Mouse (Mus musculus): Measurements from ENCODE around the gene Olfr354. TPM values are rescaled to one million over a fixed set of nuclear protein-coding genes. Genes with fewer than 3 reads are reported as not detected.

Gene Olfr354
- not detected in 2 replicates for polyA plus RNA-seq (2012; rRNA removed)

GRCm38 (mm10) chr2:36905380-36905779, at the start of gene Olfr354:
Gene Olfr354 (plus strand): TSS chr2:36905680.
- Histone ChIP-seq H3K4me3 (replicated peaks; ENCODE audit: insufficient read depth, low read depth, low read length) (no peak within 1 kb of the TSS), H3K27ac (ENCODE audit: insufficient read depth, low read length) (no peak within 1 kb of the TSS), H3K27me3 (ENCODE audit: control insufficient read depth, insufficient read depth, low read length) (no peaks in the 10 kb centered on the region), H3K4me1 (ENCODE audit: control insufficient read depth, insufficient read depth, low read length) (no peaks in the 10 kb centered on the region)
- DNase-seq, result no peak
- TF ChIP-seq CTCF (IDR thresholded peaks at IDR 0.05; ENCODE audit: borderline replicate concordance, insufficient read depth, low read depth, low read length), result no peak
- no peak for TF ChIP-seq POLR2A (IDR thresholded peaks at IDR 0.05; ENCODE audit: borderline replicate concordance, insufficient read depth, low read length)

DNA sequence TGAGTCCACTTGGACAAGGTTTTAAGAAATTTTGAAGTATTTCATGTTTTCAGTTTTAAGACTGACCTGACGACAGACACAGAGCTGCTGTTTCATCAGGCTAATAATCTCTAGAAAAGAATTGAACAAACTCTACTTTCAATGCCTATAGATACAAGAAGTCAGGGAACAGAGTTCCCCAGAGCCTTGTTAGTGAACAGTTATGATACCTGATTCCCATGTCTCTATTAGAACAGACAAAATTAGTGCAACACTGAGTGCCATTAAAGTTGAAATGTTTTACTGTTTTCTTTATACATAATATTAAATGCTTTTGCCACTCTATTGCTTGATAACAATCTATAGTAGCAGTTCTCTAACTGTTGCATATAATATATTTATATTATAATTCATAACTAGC, 42.9 kb upstream of the Olfr354 start, which contains the start of gene Olfr351:
Gene Olfr351, minus strand, starts transcription at position 101 of the 400 bp plus-strand sequence.
- Histone ChIP-seq H3K27me3 (ENCODE audit: control insufficient read depth, insufficient read depth, low read length) (no peaks in the 10 kb centered on the region), H3K4me1 (ENCODE audit: control insufficient read depth, insufficient read depth, low read length) (no peaks in the 10 kb centered on the region), H3K27ac (ENCODE audit: insufficient read depth, low read length) (no peak within 1 kb of the TSS), H3K4me3 (replicated peaks; ENCODE audit: insufficient read depth, low read depth, low read length) (no peak within 1 kb of the TSS)
- no peak for DNase-seq
- TF ChIP-seq CTCF (IDR thresholded peaks at IDR 0.05; ENCODE audit: borderline replicate concordance, insufficient read depth, low read depth, low read length), result no peak
- no peak for TF ChIP-seq POLR2A (IDR thresholded peaks at IDR 0.05; ENCODE audit: borderline replicate concordance, insufficient read depth, low read length)
- WGBS, result 78% methylated on average over 1 of the region's 1 CpGs

- no peak for TF ChIP-seq POLR2A (IDR thresholded peaks at IDR 0.05; ENCODE audit: borderline replicate concordance, insufficient read depth, low read length)
- no peak for TF ChIP-seq CTCF (IDR thresholded peaks at IDR 0.05; ENCODE audit: borderline replicate concordance, insufficient read depth, low read depth, low read length)
- no peaks in the 10 kb centered on the region for H3K4me1 ChIP-seq (ENCODE audit: control insufficient read depth, insufficient read depth, low read length)
- DNase-seq, result no peak
- H3K4me3 ChIP-seq (replicated peaks; ENCODE audit: insufficient read depth, low read depth, low read length), result no peak within 1 kb of the TSS
- no peaks in the 10 kb centered on the region for H3K27me3 ChIP-seq (ENCODE audit: control insufficient read depth, insufficient read depth, low read length)
- no peak within 1 kb of the TSS for H3K27ac ChIP-seq (ENCODE audit: insufficient read depth, low read length)
- 78% methylated on average over 1 of the region's 1 CpGs for WGBS
Observed at GRCm38 (mm10) chr2:36868160-36868559, 37.3 kb upstream of the Olfr354 start, which contains the start of gene Olfr352. Gene Olfr352 (plus strand): TSS chr2:36868460.

- H3K4me1 ChIP-seq (ENCODE audit: control insufficient read depth, insufficient read depth, low read length), result no peaks in the 10 kb centered on the region
- TF ChIP-seq CTCF (IDR thresholded peaks at IDR 0.05; ENCODE audit: borderline replicate concordance, insufficient read depth, low read depth, low read length) (no peak), POLR2A (IDR thresholded peaks at IDR 0.05; ENCODE audit: borderline replicate concordance, insufficient read depth, low read length) (no peak)
- no peaks in the 10 kb centered on the region for H3K27me3 ChIP-seq (ENCODE audit: control insufficient read depth, insufficient read depth, low read length)
- no peak within 1 kb of the TSS for H3K4me3 ChIP-seq (replicated peaks; ENCODE audit: insufficient read depth, low read depth, low read length)
- no peak within 1 kb of the TSS for H3K27ac ChIP-seq (ENCODE audit: insufficient read depth, low read length)
- DNase-seq, result no peak
Observed at GRCm38 (mm10) chr2:36892836-36893235, 12.6 kb upstream of the Olfr354 start, which contains the start of gene Olfr353. Gene Olfr353 (minus strand): TSS chr2:36892936.

DNA sequence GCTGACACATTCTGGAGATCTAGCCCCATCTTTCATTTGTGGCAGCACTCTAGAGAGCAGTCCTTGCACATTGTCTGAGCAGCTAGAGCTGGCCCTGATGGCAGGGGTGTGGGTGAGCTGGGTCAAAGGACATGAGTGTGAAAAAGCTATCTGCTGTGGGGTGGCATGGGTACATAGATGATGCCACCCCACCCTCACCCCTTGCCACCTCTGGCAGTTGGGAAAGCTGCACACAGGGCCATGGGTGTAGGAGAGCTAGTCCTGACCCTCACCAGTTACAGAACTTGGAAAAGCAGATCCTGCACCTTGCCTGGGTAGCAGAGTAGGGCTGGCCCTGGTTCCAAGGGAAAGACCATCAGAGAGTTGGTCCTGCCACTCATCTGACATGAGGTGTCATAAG, 8.4 kb upstream of the Olfr354 start:
- no peak overlapping the region for H3K4me3 ChIP-seq (replicated peaks; ENCODE audit: insufficient read depth, low read depth, low read length)
- no peaks in the 10 kb centered on the region for H3K27me3 ChIP-seq (ENCODE audit: control insufficient read depth, insufficient read depth, low read length)
- H3K4me1 ChIP-seq (ENCODE audit: control insufficient read depth, insufficient read depth, low read length), result no peaks in the 10 kb centered on the region
- TF ChIP-seq CTCF (IDR thresholded peaks at IDR 0.05; ENCODE audit: borderline replicate concordance, insufficient read depth, low read depth, low read length) (no peak), POLR2A (IDR thresholded peaks at IDR 0.05; ENCODE audit: borderline replicate concordance, insufficient read depth, low read length) (no peak)
- no peak for DNase-seq
- H3K27ac ChIP-seq (ENCODE audit: insufficient read depth, low read length), result no peak overlapping the region

GRCm38 (mm10) chr2:36928797-36929196, 23.3 kb downstream of the Olfr354 start, which contains the start of gene Olfr355:
Gene Olfr355 (minus strand): TSS chr2:36928897.
- no peaks in the 10 kb centered on the region for H3K4me1 ChIP-seq (ENCODE audit: control insufficient read depth, insufficient read depth, low read length)
- TF ChIP-seq CTCF (IDR thresholded peaks at IDR 0.05; ENCODE audit: borderline replicate concordance, insufficient read depth, low read depth, low read length) (no peak), POLR2A (IDR thresholded peaks at IDR 0.05; ENCODE audit: borderline replicate concordance, insufficient read depth, low read length) (no peak)
- DNase-seq, result no peak
- no peak within 1 kb of the TSS for H3K27ac ChIP-seq (ENCODE audit: insufficient read depth, low read length)
- H3K4me3 ChIP-seq (replicated peaks; ENCODE audit: insufficient read depth, low read depth, low read length), result no peak within 1 kb of the TSS
- no peaks in the 10 kb centered on the region for H3K27me3 ChIP-seq (ENCODE audit: control insufficient read depth, insufficient read depth, low read length)

- no peak for DNase-seq
- Histone ChIP-seq H3K4me1 (ENCODE audit: control insufficient read depth, insufficient read depth, low read length) (no peaks in the 10 kb centered on the region), H3K4me3 (replicated peaks; ENCODE audit: insufficient read depth, low read depth, low read length) (no peak within 1 kb of the TSS), H3K27me3 (ENCODE audit: control insufficient read depth, insufficient read depth, low read length) (no peaks in the 10 kb centered on the region), H3K27ac (ENCODE audit: insufficient read depth, low read length) (no peak within 1 kb of the TSS)
- TF ChIP-seq POLR2A (IDR thresholded peaks at IDR 0.05; ENCODE audit: borderline replicate concordance, insufficient read depth, low read length) (no peak), CTCF (IDR thresholded peaks at IDR 0.05; ENCODE audit: borderline replicate concordance, insufficient read depth, low read depth, low read length) (no peak)
- 83% methylated on average over 2 of the region's 2 CpGs for WGBS
Observed at GRCm38 (mm10) chr2:36936821-36937220, 31.3 kb downstream of the Olfr354 start, which contains the start of gene Olfr356. Gene Olfr356 (plus strand): TSS chr2:36937121.

Other genes with a start within 250 kb of the Olfr354 start
- not detected in 2 replicates for gene Olfr346, start 219.9 kb upstream of the Olfr354 start, polyA plus RNA-seq (2012; rRNA removed)
- not detected in 2 replicates for gene Olfr347, start 173.8 kb upstream of the Olfr354 start, polyA plus RNA-seq (2012; rRNA removed)
- gene Olfr348, start 121.4 kb upstream of the Olfr354 start, polyA plus RNA-seq (2012; rRNA removed), result not detected in 2 replicates
- not detected in 2 replicates for gene Olfr50, start 115.1 kb upstream of the Olfr354 start, polyA plus RNA-seq (2012; rRNA removed)
- gene Olfr3, start 88.6 kb upstream of the Olfr354 start, polyA plus RNA-seq (2012; rRNA removed), result not detected in 2 replicates
- not detected in 2 replicates for gene Olfr350, start 59.4 kb upstream of the Olfr354 start, polyA plus RNA-seq (2012; rRNA removed)
- not detected in 2 replicates for gene Olfr351, start 43.0 kb upstream of the Olfr354 start, polyA plus RNA-seq (2012; rRNA removed)
- gene Olfr352, start 37.2 kb upstream of the Olfr354 start, polyA plus RNA-seq (2012; rRNA removed), result not detected in 2 replicates
- not detected in 2 replicates for gene Olfr353, start 12.7 kb upstream of the Olfr354 start, polyA plus RNA-seq (2012; rRNA removed)
- gene Olfr355, start 23.2 kb downstream of the Olfr354 start, polyA plus RNA-seq (2012; rRNA removed), result not detected in 2 replicates
- gene Olfr356, start 31.4 kb downstream of the Olfr354 start, polyA plus RNA-seq (2012; rRNA removed), result not detected in 2 replicates
- not detected in 2 replicates for gene Olfr357, start 88.1 kb downstream of the Olfr354 start, polyA plus RNA-seq (2012; rRNA removed)
- gene Olfr358, start 103.7 kb downstream of the Olfr354 start, polyA plus RNA-seq (2012; rRNA removed), result not detected in 2 replicates
- gene Olfr360, start 160.1 kb downstream of the Olfr354 start, polyA plus RNA-seq (2012; rRNA removed), result not detected in 2 replicates
- not detected in 2 replicates for gene Olfr361, start 183.6 kb downstream of the Olfr354 start, polyA plus RNA-seq (2012; rRNA removed)
- not detected in 2 replicates for gene Olfr362, start 212.2 kb downstream of the Olfr354 start, polyA plus RNA-seq (2012; rRNA removed)
- not detected in 2 replicates for gene Olfr364-ps1, start 233.6 kb downstream of the Olfr354 start, polyA plus RNA-seq (2012; rRNA removed)